Mouse (Mus musculus): ENCODE measurements around the gene Trex1. TPM values are rescaled to one million over a fixed set of nuclear protein-coding genes. Genes with fewer than 3 reads are reported as not detected.
A peak's percentile ranks its signal among the peaks of the same experiment; 100 is the strongest.

The Trex1 gene
- 10 to 100 TPM; 36.2 to 61.7 TPM for polyA plus RNA-seq (2017; shearing (Covaris generic))

DNA sequence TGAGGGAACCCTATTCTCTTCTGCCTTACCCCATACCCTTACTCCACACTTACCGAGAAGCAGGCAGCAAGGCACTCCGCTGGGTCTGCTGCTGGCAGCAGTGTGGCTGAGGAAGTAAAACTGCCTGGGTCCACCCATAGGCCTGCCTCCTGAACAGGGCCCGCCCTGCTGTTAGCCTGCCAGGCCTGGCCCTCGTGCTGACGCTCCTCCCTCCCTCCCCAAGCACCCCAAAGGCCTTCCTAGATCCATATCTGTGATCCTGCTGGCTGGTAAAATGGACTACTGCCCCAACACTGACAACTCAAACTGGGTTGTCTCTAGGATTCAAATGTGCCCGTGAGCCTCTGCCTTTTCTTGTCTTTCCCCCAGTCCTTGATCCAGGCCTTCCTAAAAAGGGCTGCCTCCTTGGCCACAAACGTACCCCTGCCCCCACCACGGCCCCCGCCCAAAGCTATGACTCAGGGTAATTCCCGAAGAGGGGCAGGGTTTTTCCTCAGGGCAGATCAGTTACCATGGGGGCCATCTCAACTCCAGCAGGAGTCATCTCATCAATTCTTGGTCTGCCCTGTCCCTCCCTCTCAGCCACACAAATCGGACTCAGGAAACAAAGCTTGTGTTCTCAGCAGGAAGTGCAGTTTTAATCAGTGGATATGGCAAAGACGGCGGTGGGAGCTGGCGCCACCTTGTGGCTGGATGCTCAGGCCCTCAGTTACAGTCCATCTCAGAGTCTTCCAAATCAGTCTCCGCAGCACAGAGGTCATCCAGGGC lies at the start of gene Trex1:
Trex1 (minus strand) TSS at position 599 of the 768 bp plus-strand sequence.
- peak; percentile 53 for ATAC-seq

DNA sequence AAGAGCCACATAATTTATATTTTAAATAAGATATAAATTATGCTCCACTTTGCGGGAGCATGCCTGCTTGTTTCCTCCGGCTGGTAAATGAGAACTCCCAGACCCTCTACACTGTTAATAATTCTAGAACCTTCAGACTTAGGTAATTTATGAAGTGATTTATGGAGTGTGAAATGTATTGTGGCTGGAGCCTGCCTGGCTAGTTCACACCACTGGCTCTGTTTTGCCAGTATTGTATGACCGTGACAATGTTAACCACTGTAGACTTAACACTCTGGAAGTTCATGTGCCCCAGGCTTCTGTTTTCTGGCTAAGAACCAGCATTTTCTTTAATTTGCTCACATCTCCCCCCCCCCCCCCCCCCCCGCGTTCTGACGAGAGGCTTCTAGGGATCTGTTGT lies 47.8 kb upstream of the Trex1 start:
- no peak for ATAC-seq

DNA sequence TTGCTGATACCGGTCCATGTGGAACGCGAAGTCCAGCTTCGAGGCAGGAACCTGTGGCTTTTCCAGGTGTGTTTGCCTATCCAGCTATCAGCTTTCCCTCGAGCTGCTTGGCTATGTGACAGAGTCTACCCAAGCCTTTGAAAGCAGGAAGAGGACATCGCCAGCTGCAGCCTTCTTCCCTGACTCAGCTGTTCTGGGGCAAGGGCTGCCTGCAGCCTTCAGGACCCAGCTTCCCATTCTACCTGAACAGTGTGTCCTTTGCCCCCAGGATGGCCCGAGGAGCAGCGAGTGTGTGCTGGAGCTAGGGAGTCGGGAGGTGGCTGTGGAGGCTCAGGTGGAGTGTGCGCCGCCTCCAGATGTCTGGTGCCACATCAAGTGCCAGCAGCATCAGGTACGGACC lies 46.1 kb upstream of the Trex1 start:
- no peak for ATAC-seq

DNA sequence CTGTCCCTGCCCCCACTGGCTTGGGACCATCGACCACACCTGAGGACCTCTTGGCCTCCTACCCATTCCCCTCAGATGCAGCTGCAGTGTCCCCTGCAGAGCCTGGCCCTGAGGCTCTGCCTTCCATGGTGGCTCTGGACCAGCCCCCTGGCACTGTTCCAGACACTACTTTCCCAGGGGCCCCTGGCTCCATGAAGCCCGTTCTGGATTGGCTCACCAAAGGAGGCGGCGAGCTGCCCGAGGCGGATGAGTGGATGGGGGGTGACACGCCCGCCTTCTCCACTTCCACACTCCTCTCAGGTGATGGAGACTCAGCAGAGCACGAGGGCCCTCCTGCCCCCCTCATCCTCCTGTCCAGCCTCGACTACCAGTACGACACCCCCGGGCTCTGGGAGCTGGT lies 45.5 kb upstream of the Trex1 start:
- ATAC-seq: no peak

DNA sequence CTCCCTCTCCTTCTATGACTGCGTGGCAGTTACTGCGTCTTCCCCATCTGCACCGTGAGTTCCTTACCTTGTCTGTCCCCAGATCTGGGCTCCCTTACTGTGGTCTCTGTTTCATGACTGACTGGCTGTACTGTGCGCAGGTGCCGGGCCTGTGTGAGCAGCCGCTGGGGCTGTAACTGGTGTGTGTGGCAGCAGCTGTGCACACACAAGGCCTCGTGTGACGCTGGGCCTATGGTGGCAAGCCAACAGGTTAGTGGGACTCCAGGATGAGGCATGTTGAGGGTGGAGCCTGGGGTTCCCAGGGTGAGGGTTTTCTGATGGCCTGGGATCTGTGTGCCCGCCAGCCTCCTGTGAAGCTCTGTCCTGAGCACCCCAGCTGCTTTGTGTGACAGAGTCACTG lies 44.5 kb upstream of the Trex1 start:
- ATAC-seq: no peak

DNA sequence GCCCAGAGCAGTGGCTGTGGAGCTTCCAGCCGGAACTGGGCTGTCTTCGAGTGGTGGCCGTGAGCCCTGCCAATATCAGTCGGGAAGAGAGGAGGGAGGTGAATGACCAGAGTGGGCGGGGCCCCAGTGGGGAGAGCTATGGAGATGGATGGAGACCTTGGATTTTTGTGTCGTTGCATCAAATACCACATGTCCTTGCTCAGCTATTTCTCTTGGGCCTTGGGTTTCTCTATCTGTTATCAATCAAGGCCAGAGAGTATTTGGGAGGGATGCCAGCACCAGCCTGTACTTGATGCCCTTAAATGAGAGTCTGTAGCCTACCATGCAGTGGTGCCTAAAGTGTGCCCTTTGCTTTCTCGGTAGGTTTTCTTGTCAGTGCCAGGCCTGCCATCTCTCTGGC lies 43.7 kb upstream of the Trex1 start:
- no peak for ATAC-seq

DNA sequence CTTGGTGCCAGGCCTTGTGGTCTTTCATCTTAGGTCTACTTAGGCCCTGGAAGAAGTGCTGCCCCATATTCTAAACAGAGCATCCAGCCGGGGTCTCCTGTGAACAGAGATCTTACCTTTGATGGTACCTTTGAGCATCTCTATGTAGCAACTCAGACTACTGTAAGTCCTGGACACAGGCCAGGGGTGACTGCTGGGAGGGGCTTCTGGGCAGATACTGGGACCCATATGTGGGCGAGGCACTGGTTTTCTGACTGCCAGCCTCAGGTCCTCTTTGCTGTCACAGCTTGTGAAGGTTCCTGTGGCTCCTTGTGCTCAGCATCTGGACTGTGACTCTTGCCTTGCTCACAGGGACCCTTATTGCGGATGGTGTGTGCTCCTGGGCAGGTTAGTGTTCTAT lies 43.0 kb upstream of the Trex1 start:
- ATAC-seq: no peak

DNA sequence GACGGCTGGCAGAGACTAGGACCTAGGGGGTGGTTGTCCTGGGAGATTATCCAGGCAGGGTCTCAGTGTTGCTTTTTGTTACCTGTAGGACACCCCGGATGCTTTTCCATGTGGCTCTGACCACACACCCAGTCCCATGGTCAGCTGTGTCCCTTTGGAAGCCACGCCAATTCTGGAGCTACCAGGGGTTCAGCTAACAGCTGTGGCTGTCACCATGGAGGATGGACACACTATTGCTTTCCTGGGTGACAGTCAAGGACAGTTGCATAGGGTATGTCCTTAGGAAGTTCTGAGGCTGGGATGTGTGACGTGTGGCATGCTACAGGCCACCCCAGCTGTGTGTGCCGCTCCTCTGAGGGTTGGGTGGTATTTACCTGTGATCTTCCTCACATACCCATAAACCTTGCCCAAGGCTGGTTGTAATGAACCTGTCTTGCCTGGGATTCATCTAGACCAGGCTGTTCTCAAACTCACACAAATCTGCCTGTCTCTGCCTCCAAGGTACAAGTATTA lies 42.5 kb upstream of the Trex1 start:
- ATAC-seq: no peak

DNA sequence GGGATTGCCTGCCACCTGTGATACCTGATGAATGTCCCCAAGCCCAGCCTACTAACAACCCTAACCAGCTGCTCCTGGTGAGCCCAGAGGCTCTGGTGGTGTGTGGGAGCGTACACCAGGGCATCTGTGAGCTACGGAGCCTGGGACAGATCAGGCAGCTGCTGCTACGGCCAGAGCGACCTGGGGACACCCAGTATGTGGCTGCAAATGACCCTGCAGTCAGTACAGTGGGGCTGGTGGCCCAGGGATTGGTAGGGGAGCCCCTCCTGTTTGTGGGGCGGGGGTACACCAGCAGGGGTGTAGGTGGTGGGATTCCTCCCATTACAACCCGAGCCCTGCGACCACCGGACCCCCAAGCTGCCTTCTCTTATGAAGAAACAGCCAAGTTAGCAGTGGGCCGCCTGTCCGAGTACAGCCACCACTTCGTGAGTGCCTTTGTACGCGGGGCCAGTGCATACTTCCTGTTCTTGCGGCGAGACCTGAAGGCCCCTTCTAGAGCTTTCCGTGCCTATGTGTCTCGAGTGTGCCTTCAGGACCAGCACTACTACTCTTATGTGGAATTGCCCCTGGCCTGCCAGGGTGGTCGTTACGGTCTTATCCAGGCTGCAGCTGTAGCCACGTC lies 40.9 kb upstream of the Trex1 start:
- no peak for ATAC-seq

DNA sequence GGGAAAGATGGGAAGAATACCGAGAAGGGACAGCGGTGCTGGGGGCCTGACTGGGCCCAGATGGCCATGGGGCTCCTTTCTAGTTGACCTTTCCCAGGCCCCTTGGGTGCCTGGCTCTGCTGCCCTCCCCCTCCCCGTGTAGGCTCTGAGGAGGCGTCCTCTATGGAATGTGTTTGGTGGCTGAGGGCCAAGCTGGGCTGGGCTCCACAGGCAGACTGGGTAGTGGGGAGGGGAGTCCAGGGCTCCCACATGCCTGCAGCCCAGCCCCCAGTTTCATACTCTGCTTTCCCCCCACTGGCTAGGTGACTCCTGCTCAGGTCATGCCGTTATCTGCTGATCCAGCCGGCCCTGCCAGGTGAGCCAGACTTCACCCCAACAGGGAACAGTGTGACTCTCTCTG lies 39.4 kb upstream of the Trex1 start:
- no peak for ATAC-seq

DNA sequence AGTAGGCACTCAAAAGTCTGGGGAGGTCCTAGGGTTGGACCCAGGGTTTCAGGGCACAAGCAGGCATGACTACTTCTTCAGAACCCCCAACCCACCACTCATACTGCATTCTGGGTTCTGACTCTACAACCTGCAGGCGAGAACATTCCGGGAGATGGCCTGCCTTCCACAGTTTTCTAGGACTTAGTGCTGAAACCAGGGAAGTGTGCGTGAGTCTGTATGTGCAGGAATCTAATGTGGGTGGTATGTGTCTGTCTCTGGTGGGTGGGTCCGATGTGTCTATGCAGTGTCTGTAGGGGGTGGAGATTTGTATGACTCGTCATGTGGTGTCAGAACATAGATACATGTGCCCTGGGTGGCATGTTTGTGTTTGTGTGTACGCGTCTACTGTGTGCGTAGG lies 38.8 kb upstream of the Trex1 start:
- ATAC-seq: no peak

DNA sequence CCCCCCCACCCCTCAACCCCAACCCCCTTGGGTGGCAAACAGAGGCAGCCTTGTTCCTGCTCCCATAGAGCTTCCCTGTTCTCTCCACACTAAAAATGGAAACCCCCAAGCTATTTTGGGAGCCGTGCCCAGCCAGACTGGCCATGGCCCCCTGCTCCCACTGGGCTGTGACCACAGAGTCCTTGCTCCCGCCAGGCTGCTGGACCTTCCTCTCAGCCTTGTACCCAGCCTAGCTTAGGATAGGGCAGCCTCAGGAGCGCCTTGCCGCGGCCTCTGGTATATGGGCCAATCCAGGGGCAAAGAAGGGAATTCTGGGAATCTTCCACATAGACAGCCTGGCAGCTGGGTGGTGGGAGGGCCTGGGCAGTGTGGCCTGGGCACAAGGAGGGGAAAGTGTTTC lies 38.3 kb upstream of the Trex1 start:
- no peak for ATAC-seq

DNA sequence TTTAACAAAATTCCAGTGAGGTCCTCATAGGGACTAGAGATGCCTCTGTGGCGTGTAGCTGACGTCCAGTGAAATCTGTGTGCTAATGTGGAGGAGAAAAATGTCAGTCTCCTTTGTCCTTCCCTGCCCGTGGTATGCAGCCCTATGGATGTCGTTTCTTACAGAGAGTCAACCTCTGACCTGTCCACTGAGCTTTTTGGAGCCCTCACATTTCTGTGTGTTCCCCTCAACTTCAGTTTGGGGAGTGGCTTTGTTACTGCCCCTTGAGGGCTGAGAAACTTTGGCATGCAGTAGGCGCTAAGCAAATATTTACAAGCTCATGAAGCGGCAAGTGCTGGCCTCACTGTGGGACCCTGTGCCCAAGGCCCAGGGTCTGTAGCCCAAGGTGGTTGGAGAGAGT lies 37.8 kb upstream of the Trex1 start:
- no peak for ATAC-seq

DNA sequence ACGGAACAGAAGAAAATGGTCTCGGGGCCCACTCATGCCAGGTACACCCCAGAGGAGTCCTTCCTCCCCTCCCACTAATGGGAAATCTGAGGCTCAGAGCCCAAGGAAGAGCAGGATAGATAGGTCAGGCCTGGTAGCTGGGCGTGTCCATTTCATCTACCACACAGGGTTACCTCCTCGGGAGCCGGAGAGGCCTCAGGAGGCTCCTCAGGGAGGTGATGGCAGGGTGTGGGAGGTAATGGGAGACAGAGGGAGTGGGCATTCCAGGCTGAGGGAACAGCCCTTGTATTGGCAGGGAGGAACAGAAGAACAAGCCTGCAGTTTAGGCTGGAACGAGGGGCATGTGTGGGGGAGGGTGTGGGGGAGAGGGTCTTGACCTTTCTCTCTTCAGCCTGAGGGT lies 37.3 kb upstream of the Trex1 start:
- no peak for ATAC-seq

DNA sequence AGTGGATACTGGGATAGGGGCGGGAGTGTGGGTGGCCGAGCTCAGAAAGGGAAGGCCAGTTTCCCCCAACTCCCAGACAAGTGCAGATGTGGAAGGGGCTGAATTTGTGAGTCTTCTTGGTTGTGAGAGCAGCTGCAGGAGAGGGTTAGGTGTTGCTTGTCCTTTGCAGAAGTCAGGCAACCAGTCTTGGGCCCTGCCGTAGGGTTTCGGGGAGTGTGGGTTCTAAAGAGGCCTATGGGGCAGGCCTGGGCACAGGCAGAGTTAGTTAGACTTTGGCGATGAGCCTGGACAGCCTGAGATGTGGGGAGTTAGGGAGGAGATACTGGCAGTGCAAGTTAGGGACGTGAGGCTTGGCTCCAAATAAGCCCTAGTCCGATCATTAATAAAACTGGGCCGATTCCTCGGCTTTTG lies 36.7 kb upstream of the Trex1 start:
- ATAC-seq: no peak

DNA sequence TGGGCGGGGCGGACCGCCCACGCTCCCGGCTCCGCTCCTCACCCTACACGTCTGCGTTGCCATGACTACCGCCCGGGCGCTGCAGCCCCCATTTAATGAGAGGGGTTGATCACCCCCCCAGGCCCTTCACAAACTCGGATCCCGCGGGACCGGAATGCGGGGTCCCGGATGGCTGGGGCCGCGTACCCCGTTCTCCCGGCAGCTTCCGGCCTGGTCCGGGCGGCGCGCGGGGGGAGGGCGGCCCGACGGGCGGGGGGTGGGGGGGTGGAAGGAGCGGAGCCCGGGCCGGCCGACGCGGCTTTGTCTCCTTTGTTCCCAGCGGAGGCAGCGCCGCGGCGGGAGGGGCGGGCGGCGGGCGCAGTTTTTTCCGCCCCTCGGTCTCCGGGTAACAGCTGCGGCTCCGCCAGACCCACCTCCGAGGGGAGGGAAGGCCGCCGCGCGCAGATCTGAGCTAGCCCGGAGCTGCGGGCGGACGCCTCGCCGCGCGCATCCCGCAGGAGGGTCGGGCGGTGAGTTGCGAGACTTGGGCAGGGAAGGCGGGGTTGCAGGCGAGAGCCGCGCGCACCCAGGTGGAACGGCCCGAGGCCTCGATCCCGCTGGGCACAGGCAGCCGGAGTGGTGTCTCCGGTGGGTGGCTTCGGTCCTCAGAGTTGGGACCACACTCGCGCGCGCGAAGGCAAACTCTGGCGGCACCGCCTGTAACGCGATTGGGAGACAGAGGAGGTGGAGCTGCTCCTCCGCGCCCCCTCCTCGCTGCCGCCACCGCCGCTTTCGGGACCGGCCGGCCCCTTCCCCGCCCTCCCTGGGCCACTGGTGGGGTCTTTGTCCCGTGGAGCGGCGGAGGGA lies 35.8 kb upstream of the Trex1 start, which contains the start of gene Plxnb1:
Plxnb1 (plus strand) TSS at position 253 of the 846 bp plus-strand sequence.
- peak; percentile 59 for ATAC-seq

DNA sequence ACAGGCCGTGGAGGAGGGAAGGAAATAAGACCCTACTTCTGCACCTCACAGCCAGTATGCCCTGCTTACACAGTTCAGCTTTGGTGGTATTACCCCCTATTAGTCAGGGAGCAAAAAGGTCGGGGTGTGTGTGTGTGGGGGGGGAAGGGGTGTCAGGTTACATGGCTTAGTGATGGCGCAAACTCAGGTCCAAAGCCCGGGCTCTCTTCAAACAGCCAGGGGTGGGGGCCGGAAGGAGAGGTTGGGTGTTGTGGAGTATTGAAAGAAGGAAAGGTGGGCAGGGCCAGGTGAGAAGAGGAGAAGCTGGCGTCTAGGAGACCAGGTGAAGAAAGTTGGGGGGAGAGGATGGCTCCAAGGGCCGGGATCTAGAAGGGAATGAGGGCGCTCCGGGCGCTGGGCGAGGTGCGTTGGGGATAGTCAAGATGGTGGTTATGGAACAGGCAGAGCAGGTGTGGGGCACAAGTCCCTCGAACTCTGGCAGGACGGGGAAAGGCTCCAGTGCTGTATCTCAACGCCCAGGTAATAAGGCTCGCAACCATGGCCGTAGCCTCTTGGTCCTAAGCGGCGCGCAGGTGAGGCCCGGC lies 35.1 kb upstream of the Trex1 start:
- peak; percentile 35 for ATAC-seq

DNA sequence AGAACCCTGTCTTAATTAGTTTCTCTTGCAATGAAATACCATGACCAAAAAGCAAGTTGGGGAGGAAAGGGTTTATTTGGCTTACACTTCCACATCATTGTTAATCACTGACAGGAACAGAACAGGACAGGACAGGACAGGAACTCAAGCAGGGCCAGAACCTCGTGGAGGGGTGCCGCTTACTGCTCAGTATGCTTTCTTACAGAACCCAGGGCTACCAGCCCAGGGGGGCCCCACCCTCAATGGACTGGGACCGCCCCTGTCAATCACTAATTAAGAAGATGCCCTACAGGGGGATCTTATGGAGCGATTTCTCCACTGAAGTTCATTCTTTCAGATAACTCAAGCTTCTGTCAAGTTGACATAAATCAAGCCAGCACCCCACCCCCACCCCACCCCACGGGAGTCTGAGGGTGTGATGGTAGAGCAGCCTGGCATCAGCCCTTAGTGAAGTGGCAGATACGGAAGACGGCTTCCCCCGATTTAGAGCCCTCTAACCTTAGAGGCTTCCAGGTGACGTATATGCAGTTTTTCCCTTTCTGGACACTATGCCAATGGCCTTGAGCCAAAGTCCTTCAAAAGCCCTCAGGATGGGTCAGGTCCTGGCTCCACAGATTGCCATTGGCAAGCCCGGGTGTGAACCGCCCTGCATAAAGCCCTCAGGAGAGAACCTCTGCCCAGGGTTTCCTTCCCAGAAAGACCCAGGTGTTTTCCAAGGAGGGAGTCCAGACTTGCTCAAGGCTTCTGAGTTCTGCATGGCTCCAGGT lies 34.4 kb upstream of the Trex1 start:
- ATAC-seq: no peak

DNA sequence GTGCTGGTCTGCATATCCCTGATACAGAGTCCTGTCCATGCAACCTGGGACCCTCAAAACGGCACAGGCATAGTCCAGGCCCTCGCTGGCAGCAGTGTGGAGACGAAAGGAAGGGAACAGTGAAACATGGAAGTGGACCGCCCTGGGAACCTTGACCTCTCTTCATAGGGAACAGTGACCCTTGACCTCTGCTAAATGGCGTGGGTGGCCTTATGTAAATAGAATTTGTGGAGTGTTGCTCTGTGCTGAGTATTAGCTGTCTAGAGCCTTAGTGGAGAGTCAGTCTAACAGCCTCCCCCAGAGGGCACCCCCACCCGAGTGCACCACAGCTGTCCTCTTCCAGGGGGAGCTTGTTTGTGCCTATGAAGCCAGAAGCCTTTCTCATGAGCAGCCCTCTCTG lies 33.3 kb upstream of the Trex1 start:
- no peak for ATAC-seq

DNA sequence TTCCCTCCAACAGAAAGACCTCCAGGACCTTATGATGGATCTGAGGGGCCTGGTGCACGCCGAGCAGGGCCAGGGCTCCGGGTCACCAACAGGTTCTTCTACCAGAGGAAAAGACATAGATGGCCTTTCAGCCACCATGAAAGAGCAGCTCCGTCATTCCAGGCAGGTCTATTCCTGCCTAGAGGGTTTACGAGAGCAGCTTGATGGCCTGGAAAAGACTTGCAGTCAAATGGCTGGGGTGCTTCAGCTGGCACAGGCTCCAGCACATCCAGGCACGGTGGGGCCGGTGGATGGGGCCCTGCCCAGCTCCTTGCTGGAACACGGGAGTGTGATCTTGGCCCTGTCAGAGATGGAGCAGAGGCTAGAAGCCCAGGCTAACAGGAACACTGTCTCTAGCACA lies 32.3 kb upstream of the Trex1 start:
- no peak for ATAC-seq

DNA sequence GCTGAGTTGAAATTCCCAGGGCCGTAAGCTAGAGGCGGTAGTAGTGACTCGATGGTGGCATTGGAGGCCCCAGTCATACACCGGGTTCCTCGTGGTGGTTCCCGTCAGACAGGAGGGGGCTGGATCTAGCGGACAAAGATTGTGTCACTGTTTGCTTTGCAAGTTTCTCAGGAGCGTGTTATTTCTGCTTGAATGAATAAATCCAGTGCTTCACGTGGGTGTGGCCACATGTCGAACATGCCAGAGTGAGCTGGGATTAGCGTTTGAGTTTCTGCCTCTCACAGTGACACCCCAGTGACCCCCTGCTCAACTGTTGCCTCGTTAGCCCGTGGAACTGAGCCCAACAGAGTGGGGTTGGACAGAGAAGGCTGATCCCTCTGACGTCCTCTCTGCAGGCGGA lies 30.9 kb upstream of the Trex1 start:
- no peak for ATAC-seq

DNA sequence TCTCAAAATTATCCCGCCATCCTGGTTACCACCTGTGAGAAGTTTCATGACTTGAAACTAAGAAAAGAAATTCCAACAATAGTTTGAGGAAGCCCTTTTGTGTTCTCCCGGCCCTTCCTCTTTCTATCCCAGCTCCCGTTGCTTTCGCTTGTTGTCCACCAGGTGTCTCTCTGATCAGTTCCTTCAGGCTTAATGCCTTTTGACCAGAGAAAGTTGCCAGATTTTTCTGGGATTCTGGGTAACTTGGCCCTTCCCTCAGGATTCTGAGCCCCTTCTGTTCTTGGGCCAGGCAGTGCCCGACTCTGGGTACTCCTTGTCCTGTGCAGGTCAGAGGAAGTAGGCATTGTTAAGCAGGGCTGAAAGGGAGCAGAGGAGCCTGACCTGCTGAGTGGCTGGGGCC lies 28.5 kb upstream of the Trex1 start:
- no peak for ATAC-seq
